Mouse (Mus musculus) forebrain, embryonic 16.5 days (tissue): ENCODE data around the gene Ntng1. TPM values are rescaled to one million over a fixed set of nuclear protein-coding genes. Genes with fewer than 3 reads are reported as not detected.

Experiments used
- ATAC-seq: fragments of 200-750 bp; cut with Nextera tagmentation; 2 replicates; pipeline ENCODE4 v1.8.0; 2017; ENCODE audit warnings: mild to moderate bottlenecking, moderate library complexity
- H3K27ac ChIP-seq: fragments of 300-500 bp; sonication (generic); 2 replicates; pipeline ENCODE4 v1.5.1; 2014; ENCODE audit warnings: low read length, control low read depth
- H3K27me3 ChIP-seq: fragments of 300-500 bp; sonication (generic); replicated peaks from 2 replicates; pipeline ENCODE4 v1.6.1; 2014; ENCODE audit warnings: low read length; ENCODE audit not compliant: control insufficient read depth, insufficient read depth
- H3K36me3 ChIP-seq: fragments of 300-500 bp; sonication (generic); 2 replicates; pipeline ENCODE4 v1.6.1; 2014; ENCODE audit not compliant: control insufficient read depth, insufficient read depth
- H3K4me1 ChIP-seq: fragments of 300-500 bp; sonication (generic); replicated peaks from 2 replicates; pipeline ENCODE4 v1.6.1; 2014; ENCODE audit warnings: low read length; ENCODE audit not compliant: control insufficient read depth, insufficient read depth
- H3K4me2 ChIP-seq: fragments of 300-500 bp; sonication (generic); 2 replicates; pipeline ENCODE4 v1.6.1; 2014; ENCODE audit warnings: mild to moderate bottlenecking, low read length, control low read depth
- H3K4me3 ChIP-seq: fragments of 300-500 bp; sonication (generic); replicated peaks from 2 replicates; pipeline ENCODE4 v1.5.1; 2014; ENCODE audit warnings: mild to moderate bottlenecking, low read length, control low read depth
- H3K9ac ChIP-seq: fragments of 300-500 bp; sonication (generic); replicated peaks from 2 replicates; pipeline ENCODE4 v1.6.1; 2014; ENCODE audit warnings: low read depth, low read length, control low read depth
- H3K9me3 ChIP-seq: fragments of 300-500 bp; sonication (generic); 2 replicates; pipeline ENCODE4 v1.6.1; 2016; ENCODE audit warnings: low read length; ENCODE audit not compliant: control insufficient read depth
- WGBS: fragments of 180-500 bp; shearing (Covaris S2); extraction: QIAGEN DNeasy Blood & Tissue Kit; methylation state at CpG from one replicate; pipeline ENCODE4 v1.1.7; 2014; 5-methylcytosine and 5-hydroxymethylcytosine counted together
- polyA plus RNA-seq: library from polyadenylated mRNA; unstranded; fragments of >200 nt; fragmentation: Nextera tagmentation; extraction: Ambion mirVana; gene quantifications from 2 replicates; pipeline ENCODE4 v1.2.1, GENCODE M21; 2015

Ntng1 gene
- polyA plus RNA-seq, 1 experiment from 2014 or later, result 10.7 TPM

DNA sequence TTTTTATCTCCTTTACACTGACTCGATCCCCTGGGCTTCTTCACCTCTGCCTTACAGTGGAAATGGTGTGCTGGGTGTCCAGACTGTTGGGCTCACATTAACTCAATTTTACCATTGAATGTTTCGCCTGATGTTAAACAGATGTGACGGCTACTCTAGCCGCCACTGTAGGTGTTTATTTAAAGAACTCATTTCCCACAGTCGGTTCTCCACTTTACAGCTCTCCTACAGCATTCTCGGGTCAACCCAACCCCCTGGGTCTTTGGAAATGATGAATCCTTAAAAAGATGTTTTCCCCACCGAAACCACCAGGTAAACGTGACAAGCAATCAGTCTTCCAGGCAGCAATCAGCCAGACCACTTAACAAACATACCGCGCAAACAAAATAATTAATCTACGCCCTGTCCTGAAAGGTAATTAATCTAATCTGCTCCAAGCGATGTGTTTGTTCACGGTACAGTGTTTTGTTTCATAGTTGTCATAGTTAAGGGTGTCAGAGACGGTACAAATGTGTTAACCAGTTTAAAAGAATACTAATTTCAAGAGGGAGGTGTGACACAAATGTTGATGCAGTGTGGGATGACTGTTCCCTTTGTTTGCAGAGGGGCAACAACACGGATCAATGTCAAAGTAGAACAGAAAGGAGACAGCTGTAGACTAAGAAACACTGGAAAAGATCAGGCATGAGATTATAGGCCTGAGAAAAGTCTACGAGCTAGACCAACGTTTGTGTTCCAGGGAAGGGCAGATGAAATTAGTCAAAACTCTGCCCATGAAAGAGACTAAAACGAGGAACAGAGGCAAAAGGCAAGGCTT is 120.8 kb downstream of the Ntng1 start:
- no peak overlapping the region for H3K27ac ChIP-seq
- H3K4me1 ChIP-seq, result no peaks in the 10 kb centered on the region
- H3K4me2 ChIP-seq, result no peak overlapping the region
- H3K36me3 ChIP-seq, result no peaks in the 10 kb centered on the region
- no peak overlapping the region for H3K4me3 ChIP-seq
- ATAC-seq, result no peak
- H3K27me3 ChIP-seq, result no peaks in the 10 kb centered on the region
- 47% methylated on average over 18 of the region's 18 CpGs for WGBS
- no peaks in the 10 kb centered on the region for H3K9me3 ChIP-seq
- no peak overlapping the region for H3K9ac ChIP-seq

DNA sequence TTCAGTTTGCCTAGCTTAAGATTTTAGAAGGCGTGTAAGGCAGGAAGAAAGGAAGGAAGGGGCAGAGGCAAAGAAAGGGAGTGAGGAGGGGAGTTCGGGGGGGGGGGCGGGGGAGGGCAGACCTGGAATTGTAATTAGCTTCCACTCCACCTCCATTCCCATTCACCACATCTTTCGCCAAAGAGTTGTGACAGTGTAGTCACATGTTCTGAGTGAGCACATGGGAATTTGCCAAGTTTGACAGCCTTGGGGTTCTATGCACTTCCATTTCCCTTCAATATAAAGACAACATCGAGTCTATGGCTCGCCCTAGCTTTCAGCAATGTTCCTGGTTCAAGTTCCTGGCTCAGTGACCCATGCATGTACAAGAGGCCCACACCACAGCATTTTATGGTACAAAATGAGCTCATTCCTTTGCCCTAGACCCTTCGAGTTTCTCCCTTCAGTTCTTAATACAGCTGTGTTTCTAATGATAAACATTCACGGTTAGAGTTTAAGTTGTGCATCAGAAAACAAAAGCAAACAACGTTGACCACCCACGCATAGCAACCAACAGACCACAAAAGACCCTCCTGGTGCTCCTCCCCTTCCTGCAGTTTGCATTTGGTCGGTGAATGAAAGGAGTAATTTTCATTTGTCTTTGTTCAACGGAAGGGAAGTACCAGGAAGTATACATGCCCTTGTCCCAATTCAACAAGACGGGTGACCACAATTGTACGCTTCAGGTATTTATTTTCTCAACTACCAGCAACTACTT is 132.8 kb downstream of the Ntng1 start:
- peaks cover 4% of the 10 kb centered on the region for H3K4me1 ChIP-seq
- no peak overlapping the region for H3K4me2 ChIP-seq
- no peak overlapping the region for H3K27ac ChIP-seq
- WGBS, result 28% methylated on average over 14 of the region's 14 CpGs
- H3K4me3 ChIP-seq, result no peak overlapping the region
- no peak overlapping the region for H3K9ac ChIP-seq
- peak; percentile 91 for ATAC-seq
- no peaks in the 10 kb centered on the region for H3K9me3 ChIP-seq
- H3K27me3 ChIP-seq, result no peaks in the 10 kb centered on the region
- no peaks in the 10 kb centered on the region for H3K36me3 ChIP-seq

DNA sequence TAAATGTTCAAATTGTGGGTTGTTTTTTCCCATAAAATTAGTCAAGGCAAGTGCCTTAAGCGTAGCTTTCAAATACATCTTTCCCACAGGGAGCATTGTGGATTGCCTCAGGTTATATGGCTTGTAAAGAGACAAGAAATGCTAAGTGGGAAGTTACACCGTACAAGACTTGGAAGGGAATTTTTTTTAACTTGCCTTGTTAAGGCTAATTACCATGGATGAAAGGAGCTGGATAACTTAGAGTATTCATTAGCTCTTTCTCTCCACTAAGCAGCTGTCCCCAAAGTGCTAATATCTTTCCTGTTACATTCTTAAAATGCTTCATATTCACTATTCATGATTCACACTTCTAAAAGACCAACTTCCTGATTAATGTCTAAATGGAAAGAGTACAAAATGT is 133.4 kb downstream of the Ntng1 start:
- no peaks in the 10 kb centered on the region for H3K27me3 ChIP-seq
- no peak overlapping the region for H3K9ac ChIP-seq
- no peaks in the 10 kb centered on the region for H3K9me3 ChIP-seq
- no peak overlapping the region for H3K4me3 ChIP-seq
- no peak overlapping the region for H3K4me2 ChIP-seq
- WGBS, result 11% methylated on average over 2 of the region's 2 CpGs
- H3K36me3 ChIP-seq, result no peaks in the 10 kb centered on the region
- peaks cover 4% of the 10 kb centered on the region for H3K4me1 ChIP-seq
- peak; percentile 92 for ATAC-seq
- no peak overlapping the region for H3K27ac ChIP-seq

DNA sequence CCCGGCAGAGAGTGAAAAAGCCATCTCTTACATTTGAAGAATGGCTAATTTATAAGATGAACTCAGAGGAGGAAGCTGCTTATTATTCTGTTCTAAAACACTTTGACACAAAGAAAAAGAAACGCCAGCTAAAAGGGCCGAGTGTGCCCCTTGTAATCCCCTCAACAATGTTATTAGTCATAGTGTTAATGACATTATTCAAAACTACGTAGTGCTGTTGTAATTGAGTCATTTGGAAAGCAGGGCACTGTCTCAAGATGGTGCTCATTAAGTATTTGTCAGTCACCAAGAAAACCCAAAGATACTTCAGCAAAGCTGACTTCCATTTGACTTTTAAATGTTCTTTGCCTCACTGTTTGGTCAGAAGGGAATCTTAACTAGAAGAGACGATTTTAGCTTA is 143.5 kb downstream of the Ntng1 start:
- no peak overlapping the region for H3K9ac ChIP-seq
- H3K36me3 ChIP-seq, result no peaks in the 10 kb centered on the region
- no peak overlapping the region for H3K27ac ChIP-seq
- no peak overlapping the region for H3K4me3 ChIP-seq
- H3K9me3 ChIP-seq, result no peaks in the 10 kb centered on the region
- WGBS, result 8% methylated on average over 5 of the region's 5 CpGs
- 0 out of 2 replicates have a peak, but pooled peaks have one; percentile 33 for ATAC-seq
- no peak overlapping the region for H3K4me2 ChIP-seq
- no peaks in the 10 kb centered on the region for H3K27me3 ChIP-seq
- H3K4me1 ChIP-seq, result peaks cover 5% of the 10 kb centered on the region

DNA sequence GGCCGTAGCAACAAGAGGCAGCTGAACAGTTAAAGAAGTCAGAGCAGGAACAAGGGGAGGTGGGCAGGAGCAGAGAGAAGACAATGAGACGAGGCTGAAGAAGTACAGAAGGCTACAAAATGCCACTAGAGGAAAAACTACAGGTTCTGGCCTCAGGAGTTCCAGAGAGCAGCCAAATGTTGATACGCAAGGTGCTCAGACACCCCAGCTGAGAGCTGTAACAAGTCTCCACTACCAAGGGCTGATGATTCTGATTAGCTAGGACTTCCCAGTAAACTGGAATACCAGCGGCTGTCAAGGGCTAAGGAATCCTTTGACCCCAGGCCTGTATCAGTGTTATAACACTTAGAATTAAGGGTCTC is 148.2 kb downstream of the Ntng1 start:
- no peak for ATAC-seq
- no peaks in the 10 kb centered on the region for H3K27me3 ChIP-seq
- 52% methylated on average over 4 of the region's 4 CpGs for WGBS
- H3K36me3 ChIP-seq, result no peaks in the 10 kb centered on the region
- H3K9ac ChIP-seq, result no peak overlapping the region
- peaks cover 12% of the 10 kb centered on the region for H3K4me1 ChIP-seq
- H3K4me3 ChIP-seq, result no peak overlapping the region
- no peak overlapping the region for H3K27ac ChIP-seq
- H3K4me2 ChIP-seq, result no peak overlapping the region
- H3K9me3 ChIP-seq, result no peaks in the 10 kb centered on the region

DNA sequence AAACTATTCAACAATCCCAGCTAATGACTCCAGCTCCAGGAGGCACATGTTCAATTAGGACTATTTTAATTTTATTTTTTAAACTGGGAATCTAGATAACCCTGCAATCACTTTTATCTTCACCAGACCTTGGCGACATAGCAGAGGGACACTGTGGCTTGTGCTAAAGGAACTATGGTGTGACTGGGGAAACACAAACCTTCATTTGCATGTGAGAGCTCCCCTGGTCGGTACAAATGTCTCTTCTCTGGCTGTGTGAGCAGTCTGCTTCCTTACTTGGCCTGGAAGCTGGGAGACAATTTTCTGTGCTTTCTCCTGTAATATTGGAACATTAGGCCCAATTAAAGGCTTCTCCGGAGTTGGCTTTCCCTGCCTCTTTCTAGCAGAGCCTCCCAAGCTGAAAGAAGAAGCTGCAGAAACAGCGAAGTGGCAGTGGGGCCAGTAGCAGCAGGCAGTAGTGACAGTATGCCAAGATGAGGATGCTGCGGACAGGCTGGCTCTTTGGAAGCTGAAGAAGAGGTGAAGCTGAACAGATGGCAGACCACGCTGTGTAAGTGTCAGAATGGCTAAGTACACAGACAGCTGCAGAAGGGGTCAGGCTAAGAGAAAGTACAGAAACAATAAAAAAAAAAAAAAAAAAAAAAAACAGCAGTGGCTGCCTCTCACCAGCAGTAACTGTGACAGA is 148.7 kb downstream of the Ntng1 start:
- no peak overlapping the region for H3K4me3 ChIP-seq
- no peaks in the 10 kb centered on the region for H3K27me3 ChIP-seq
- 19% methylated on average over 6 of the region's 6 CpGs for WGBS
- peaks cover 11% of the 10 kb centered on the region for H3K4me1 ChIP-seq
- no peaks in the 10 kb centered on the region for H3K9me3 ChIP-seq
- no peaks in the 10 kb centered on the region for H3K36me3 ChIP-seq
- H3K9ac ChIP-seq, result no peak overlapping the region
- ATAC-seq, result peak; percentile 82
- H3K27ac ChIP-seq, result peak overlapping the region; percentile 47; the same call in 1 of the 2 replicates
- H3K4me2 ChIP-seq, result no peak overlapping the region

DNA sequence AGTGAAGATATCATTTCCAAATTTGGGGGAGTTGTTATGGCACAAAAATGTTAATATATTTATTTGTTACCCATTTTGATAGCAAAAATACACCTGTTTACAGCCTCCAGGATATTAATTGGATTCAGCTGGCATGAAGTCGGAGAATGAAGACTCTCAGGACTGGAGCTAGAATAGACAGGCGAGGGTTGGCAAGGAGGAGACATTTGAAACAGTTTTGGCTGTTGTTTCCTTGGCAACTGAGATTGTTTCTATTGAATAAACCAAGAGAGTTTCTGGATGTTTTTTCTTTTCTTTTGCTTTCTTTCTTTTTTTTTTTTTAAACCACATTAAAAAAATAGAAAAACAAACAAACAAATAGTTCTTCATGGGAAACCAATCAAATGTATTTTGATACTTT is 159.7 kb downstream of the Ntng1 start:
- Histone ChIP-seq H3K4me2 (no peak overlapping the region), H3K9me3 (no peaks in the 10 kb centered on the region), H3K36me3 (no peaks in the 10 kb centered on the region), H3K27ac (no peak overlapping the region), H3K9ac (no peak overlapping the region), H3K4me1 (no peaks in the 10 kb centered on the region), H3K4me3 (no peak overlapping the region), H3K27me3 (no peaks in the 10 kb centered on the region)
- ATAC-seq, result peak; percentile 66
- WGBS, result 31% methylated on average over 2 of the region's 2 CpGs

DNA sequence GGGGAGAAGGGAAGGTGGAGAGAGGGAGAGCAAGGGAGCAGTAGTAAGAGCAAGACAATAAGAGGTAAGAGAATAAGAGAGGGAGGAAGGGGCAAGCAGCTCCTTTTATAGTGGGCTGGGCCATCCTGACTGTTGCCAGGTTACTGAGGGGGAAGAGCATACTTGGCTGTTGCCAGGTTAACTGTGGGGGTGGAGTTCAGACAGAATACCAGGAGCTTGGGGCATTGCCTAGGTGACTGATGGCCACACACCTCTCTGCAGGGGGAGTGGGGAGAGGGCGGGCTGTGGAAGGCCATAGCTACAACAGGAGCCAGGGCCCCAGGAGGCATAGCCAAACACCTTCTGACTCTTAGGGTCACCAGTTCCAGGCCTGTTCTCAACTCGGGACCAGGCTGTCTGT is 166.2 kb downstream of the Ntng1 start:
- H3K4me2 ChIP-seq, result no peak overlapping the region
- H3K9ac ChIP-seq, result no peak overlapping the region
- no peak overlapping the region for H3K27ac ChIP-seq
- H3K9me3 ChIP-seq, result no peaks in the 10 kb centered on the region
- H3K27me3 ChIP-seq, result no peaks in the 10 kb centered on the region
- no peaks in the 10 kb centered on the region for H3K36me3 ChIP-seq
- no peak for ATAC-seq
- no peaks in the 10 kb centered on the region for H3K4me1 ChIP-seq
- no peak overlapping the region for H3K4me3 ChIP-seq
- 76% methylated on average over 2 of the region's 2 CpGs for WGBS

DNA sequence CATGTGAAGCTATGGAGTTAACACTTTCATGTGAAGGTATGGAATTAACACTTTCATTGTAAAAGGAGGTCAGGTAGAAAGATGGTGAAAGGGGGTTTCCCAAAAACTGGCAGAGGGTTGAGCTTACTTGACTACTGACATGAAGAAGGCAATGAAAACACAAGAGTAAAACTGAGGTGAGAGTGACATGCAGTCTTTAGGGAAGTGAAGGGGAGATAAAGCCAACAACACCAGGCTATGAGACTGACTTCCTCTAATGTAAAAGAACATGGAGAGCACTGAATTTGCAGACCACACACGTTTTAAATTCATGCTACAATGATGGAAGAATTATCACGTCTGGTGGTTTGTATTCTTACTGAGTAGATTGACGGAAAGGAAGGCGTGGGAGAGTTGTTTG is 168.7 kb downstream of the Ntng1 start:
- no peaks in the 10 kb centered on the region for H3K36me3 ChIP-seq
- H3K9ac ChIP-seq, result no peak overlapping the region
- H3K4me3 ChIP-seq, result no peak overlapping the region
- no peaks in the 10 kb centered on the region for H3K4me1 ChIP-seq
- 59% methylated on average over 4 of the region's 4 CpGs for WGBS
- ATAC-seq, result no peak
- no peak overlapping the region for H3K4me2 ChIP-seq
- no peaks in the 10 kb centered on the region for H3K27me3 ChIP-seq
- no peak overlapping the region for H3K27ac ChIP-seq
- H3K9me3 ChIP-seq, result no peaks in the 10 kb centered on the region
